Comparison of ENCODE assay signal across 10 mouse cellular contexts in genomic region chr8:105350186-105350585, GRCm38 (mm10). TPM values are rescaled to one million over a fixed set of nuclear protein-coding genes. Genes with fewer than 3 reads are reported as not detected.
DNase-seq lines count a peak whose midpoint lies in the region; ATAC-seq lines count a peak whose summit lies in the region.
"Had no signal": no experiment of that assay in that cellular context is flagged by ENCODE, and none has a peak within 500 bp of the region (broad histone marks: within the 10 kb centered on the region; RNA-seq: fewer than 3 reads in every experiment).

No protein-coding gene starts in this region.

- peak overlapping the region; percentile 98 for H3K4me2 ChIP-seq in heart, embryonic 11.5 days
- H3K4me2 ChIP-seq in hindbrain, embryonic 16.5 days (ENCODE audit: low read length), result peak overlapping the region; percentile 76
- peak overlapping the region; percentile 98 for H3K4me2 ChIP-seq in neural tube, embryonic 15.5 days

- no peak overlapping the region for H3K27ac ChIP-seq in heart, embryonic 11.5 days (ENCODE audit: low read depth, low read length)
- peak overlapping the region; percentile 82 for H3K27ac ChIP-seq in hindbrain, embryonic 16.5 days (ENCODE audit: low read depth, low read length)
- H3K27ac ChIP-seq in neural tube, embryonic 15.5 days (replicated peaks), result peak overlapping the region; percentile 81
- H3K27ac ChIP-seq: liver, embryonic 14.5 days had no signal

- no peak overlapping the region for H3K9ac ChIP-seq in heart, embryonic 11.5 days (ENCODE audit: low read depth, low read length)
- peak overlapping the region; percentile 85 for H3K9ac ChIP-seq in hindbrain, embryonic 16.5 days (ENCODE audit: low read depth, low read length)
- peak overlapping the region; percentile 82; the same call in 1 of the 2 replicates for H3K9ac ChIP-seq in neural tube, embryonic 15.5 days (replicated peaks)
- H3K9ac ChIP-seq: liver, embryonic 14.5 days had no signal

- H3K4me1 ChIP-seq in heart, embryonic 11.5 days (ENCODE audit: control insufficient read depth, insufficient read depth, low read length), result peaks cover 26% of the 10 kb centered on the region
- H3K4me1 ChIP-seq in hindbrain, embryonic 16.5 days (ENCODE audit: control insufficient read depth, insufficient read depth, low read depth, low read length), result peaks cover 17% of the 10 kb centered on the region
- peaks cover 49% of the 10 kb centered on the region for H3K4me1 ChIP-seq in neural tube, embryonic 15.5 days

- 29% methylated on average over 7 of the region's 7 CpGs for WGBS in heart, embryonic 11.5 days (ENCODE audit: insufficient replicate concordance)
- 34% methylated on average over 7 of the region's 7 CpGs for WGBS in hindbrain, embryonic 16.5 days
- whole genome bisulfite sequencing in neural tube, embryonic 15.5 days, result 40% methylated on average over 7 of the region's 7 CpGs

- no peaks in the 10 kb centered on the region for H3K27me3 ChIP-seq in heart, embryonic 11.5 days (ENCODE audit: control insufficient read depth, insufficient read depth, low read length)
- H3K27me3 ChIP-seq in hindbrain, embryonic 16.5 days (replicated peaks; ENCODE audit: control insufficient read depth, insufficient read depth, low read length), result peaks cover 3% of the 10 kb centered on the region; the same call in 1 of the 2 replicates
- H3K27me3 ChIP-seq in neural tube, embryonic 15.5 days (replicated peaks), result peaks cover 13% of the 10 kb centered on the region

- no peak overlapping the region for H3K4me3 ChIP-seq in heart, embryonic 11.5 days (ENCODE audit: low read depth, low read length)
- peak overlapping the region; percentile 79 for H3K4me3 ChIP-seq in hindbrain, embryonic 16.5 days (ENCODE audit: low read length)
- peak overlapping the region; percentile 79 for H3K4me3 ChIP-seq in neural tube, embryonic 15.5 days (replicated peaks)

- H3K9me3 ChIP-seq in heart, embryonic 11.5 days (replicated peaks; ENCODE audit: control insufficient read depth, low read length), result no peaks in the 10 kb centered on the region
- H3K9me3 ChIP-seq in hindbrain, embryonic 16.5 days (ENCODE audit: control insufficient read depth, low read length), result no peaks in the 10 kb centered on the region
- no peaks in the 10 kb centered on the region for H3K9me3 ChIP-seq in neural tube, embryonic 15.5 days (replicated peaks)

- no peak for DNase-seq in heart, postnatal 25 days (ENCODE audit: low spot score)
- DNase-seq in retina, postnatal 1 day, result peak; percentile 24
- DNase-seq in retina, embryonic 14.5 days (ENCODE audit: low spot score), result no peak
- DNase-seq in thymus, postnatal 0 days (ENCODE audit: low spot score), result no peak
- no peak for DNase-seq in right cerebral cortex, postnatal 25 days

- intact Hi-C loops in heart, postnatal 25 days (cut with DNase I), result no loop called here

- H3K36me3 ChIP-seq in heart, embryonic 11.5 days (ENCODE audit: control insufficient read depth, insufficient read depth, low read length), result no peaks in the 10 kb centered on the region
- H3K36me3 ChIP-seq in hindbrain, embryonic 16.5 days (ENCODE audit: control insufficient read depth, insufficient read depth, low read length), result no peaks in the 10 kb centered on the region
- H3K36me3 ChIP-seq in neural tube, embryonic 15.5 days, result peaks cover 3% of the 10 kb centered on the region; the same call in 1 of the 2 replicates

- no peak for ATAC-seq in heart, embryonic 11.5 days (replicated peaks; ENCODE audit: insufficient number of reproducible peaks, low FRiP score, low TSS enrichment)
- ATAC-seq in hindbrain, embryonic 16.5 days, result no peak
- no peak for ATAC-seq in neural tube, embryonic 15.5 days (ENCODE audit: low FRiP score)

RNA-seq across cellular contexts. Expression of gene Slc9a5, which starts 1.5 kb away (rescaled TPM):
- polyA plus RNA-seq in heart, embryonic 11.5 days (2014; fragmentation: Nextera tagmentation; extraction: Ambion mirVana), result 1.5 and 2.1 TPM in 2 replicates
- under 1 TPM; 0.29 to 0.56 TPM for total RNA-seq in heart, postnatal 25 days (2021)
- polyA plus RNA-seq in hindbrain, embryonic 16.5 days (2015; fragmentation: Nextera tagmentation; extraction: Ambion mirVana), result 12.3 and 14.5 TPM in 2 replicates
- polyA plus RNA-seq in neural tube, embryonic 15.5 days (2015; fragmentation: Nextera tagmentation; extraction: Ambion mirVana), result 9.4 and 10.9 TPM in 2 replicates
- polyA plus RNA-seq in thymus, postnatal 0 days (2015; fragmentation: Nextera tagmentation; extraction: Ambion mirVana), result 0.48 and 0.60 TPM in 2 replicates

RNA-seq across cellular contexts. Expression of gene Fhod1, which starts 2.4 kb away (rescaled TPM):
- 2.8 and 3.1 TPM in 2 replicates for polyA plus RNA-seq in heart, embryonic 11.5 days (2014; fragmentation: Nextera tagmentation; extraction: Ambion mirVana)
- total RNA-seq in heart, postnatal 25 days (2021), result 1 to 10 TPM; 6.1 to 7.2 TPM
- polyA plus RNA-seq in hindbrain, embryonic 16.5 days (2015; fragmentation: Nextera tagmentation; extraction: Ambion mirVana), result 0.69 and 0.93 TPM in 2 replicates
- polyA plus RNA-seq in neural tube, embryonic 15.5 days (2015; fragmentation: Nextera tagmentation; extraction: Ambion mirVana), result 0.79 and 0.89 TPM in 2 replicates
- polyA plus RNA-seq in thymus, postnatal 0 days (2015; fragmentation: Nextera tagmentation; extraction: Ambion mirVana), result 0.85 and 1.1 TPM in 2 replicates

RNA-seq across cellular contexts. Expression of gene Plekhg4, which starts 22.9 kb away (rescaled TPM):
- 0.11 TPM in 1 of 2 replicates, not detected in the other for polyA plus RNA-seq in heart, embryonic 11.5 days (2014; fragmentation: Nextera tagmentation; extraction: Ambion mirVana)
- not detected for total RNA-seq in heart, postnatal 25 days (2021)
- polyA plus RNA-seq in hindbrain, embryonic 16.5 days (2015; fragmentation: Nextera tagmentation; extraction: Ambion mirVana), result 1.8 and 2.1 TPM in 2 replicates
- polyA plus RNA-seq in neural tube, embryonic 15.5 days (2015; fragmentation: Nextera tagmentation; extraction: Ambion mirVana), result 1.7 and 2.4 TPM in 2 replicates
- polyA plus RNA-seq in thymus, postnatal 0 days (2015; fragmentation: Nextera tagmentation; extraction: Ambion mirVana), result 0.09 and 0.21 TPM in 2 replicates
- total RNA-seq: heart, adult 18-20 months had no signal

RNA-seq across cellular contexts. Expression of gene Tmem208, which starts 24.0 kb away (rescaled TPM):
- 83.5 and 88.7 TPM in 2 replicates for polyA plus RNA-seq in heart, embryonic 11.5 days (2014; fragmentation: Nextera tagmentation; extraction: Ambion mirVana)
- 10 to 100 TPM; 23.4 to 25.3 TPM for total RNA-seq in heart, postnatal 25 days (2021)
- polyA plus RNA-seq in hindbrain, embryonic 16.5 days (2015; fragmentation: Nextera tagmentation; extraction: Ambion mirVana), result 144 and 150 TPM in 2 replicates
- polyA plus RNA-seq in neural tube, embryonic 15.5 days (2015; fragmentation: Nextera tagmentation; extraction: Ambion mirVana), result 141 and 159 TPM in 2 replicates
- polyA plus RNA-seq in thymus, postnatal 0 days (2015; fragmentation: Nextera tagmentation; extraction: Ambion mirVana), result 145 and 149 TPM in 2 replicates

RNA-seq across cellular contexts. Expression of gene Lrrc29, which starts 24.1 kb away (rescaled TPM):
- polyA plus RNA-seq in heart, embryonic 11.5 days (2014; fragmentation: Nextera tagmentation; extraction: Ambion mirVana), result 1.3 and 1.7 TPM in 2 replicates
- total RNA-seq in heart, postnatal 25 days (2021), result 1 to 10 TPM; 1.3 to 1.9 TPM
- polyA plus RNA-seq in hindbrain, embryonic 16.5 days (2015; fragmentation: Nextera tagmentation; extraction: Ambion mirVana), result 0.90 and 0.94 TPM in 2 replicates
- 0.55 and 1.2 TPM in 2 replicates for polyA plus RNA-seq in neural tube, embryonic 15.5 days (2015; fragmentation: Nextera tagmentation; extraction: Ambion mirVana)
- 2.1 and 4.3 TPM in 2 replicates for polyA plus RNA-seq in thymus, postnatal 0 days (2015; fragmentation: Nextera tagmentation; extraction: Ambion mirVana)
